Mouse (Mus musculus) cerebellum, adult (tissue): ENCODE measurements around the gene Itgae.
A peak's percentile ranks its signal among the peaks of the same experiment; 100 is the strongest.
"Not testable (repeated sequence)": the region's sequence is repeated elsewhere in the genome, so short reads cannot be mapped to it uniquely, and the experiment has no call there.

ENCODE experiments used
- ATAC-seq: cut with Nextera tagmentation; 2 replicates; pipeline ENCODE4 v1.9.2; 2017; ENCODE audit warnings: mild to moderate bottlenecking, moderate library complexity, mixed read lengths; ENCODE audit not compliant: insufficient number of reproducible peaks, low FRiP score, low TSS enrichment

Itgae gene

DNA sequence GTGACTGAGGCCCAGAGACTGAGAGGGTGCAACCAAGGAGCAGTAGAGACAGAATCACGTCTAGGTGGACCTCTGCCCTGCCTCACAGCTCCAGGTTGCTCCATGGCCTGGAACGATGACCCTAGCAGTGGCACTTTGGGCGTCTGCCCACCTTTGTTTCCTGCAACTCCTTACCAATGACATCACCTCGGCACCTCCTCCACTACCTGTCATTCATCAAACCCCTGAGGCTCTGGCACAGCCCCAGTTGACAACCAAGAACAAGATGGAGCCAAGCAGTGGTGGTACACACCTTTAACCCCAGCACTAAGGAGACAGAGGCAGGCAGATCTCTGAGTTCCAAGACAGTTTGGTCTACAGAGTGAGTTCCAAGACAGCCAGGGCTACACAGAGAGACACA lies 1.7 kb downstream of the Itgae start:
- ATAC-seq: no peak

DNA sequence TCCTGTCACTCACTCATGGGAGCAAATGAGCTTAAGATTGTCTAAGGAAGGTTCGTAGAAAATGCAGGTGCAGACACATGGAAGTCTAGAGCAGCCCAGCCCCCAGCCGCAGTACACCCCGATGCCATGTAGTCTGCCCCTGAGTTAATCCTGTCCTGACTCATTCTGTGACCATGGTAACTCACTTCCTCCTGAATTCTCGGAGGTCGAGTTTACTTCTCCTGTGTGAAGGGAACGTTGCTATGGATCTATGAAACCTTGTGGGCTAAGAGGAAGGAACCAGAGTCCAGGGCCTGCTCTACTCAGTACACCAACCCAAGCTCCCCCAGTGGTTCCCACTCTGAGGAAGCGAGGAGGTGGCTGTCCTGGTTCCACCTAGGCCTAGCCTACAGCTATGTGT lies 2.5 kb downstream of the Itgae start:
- no peak for ATAC-seq

DNA sequence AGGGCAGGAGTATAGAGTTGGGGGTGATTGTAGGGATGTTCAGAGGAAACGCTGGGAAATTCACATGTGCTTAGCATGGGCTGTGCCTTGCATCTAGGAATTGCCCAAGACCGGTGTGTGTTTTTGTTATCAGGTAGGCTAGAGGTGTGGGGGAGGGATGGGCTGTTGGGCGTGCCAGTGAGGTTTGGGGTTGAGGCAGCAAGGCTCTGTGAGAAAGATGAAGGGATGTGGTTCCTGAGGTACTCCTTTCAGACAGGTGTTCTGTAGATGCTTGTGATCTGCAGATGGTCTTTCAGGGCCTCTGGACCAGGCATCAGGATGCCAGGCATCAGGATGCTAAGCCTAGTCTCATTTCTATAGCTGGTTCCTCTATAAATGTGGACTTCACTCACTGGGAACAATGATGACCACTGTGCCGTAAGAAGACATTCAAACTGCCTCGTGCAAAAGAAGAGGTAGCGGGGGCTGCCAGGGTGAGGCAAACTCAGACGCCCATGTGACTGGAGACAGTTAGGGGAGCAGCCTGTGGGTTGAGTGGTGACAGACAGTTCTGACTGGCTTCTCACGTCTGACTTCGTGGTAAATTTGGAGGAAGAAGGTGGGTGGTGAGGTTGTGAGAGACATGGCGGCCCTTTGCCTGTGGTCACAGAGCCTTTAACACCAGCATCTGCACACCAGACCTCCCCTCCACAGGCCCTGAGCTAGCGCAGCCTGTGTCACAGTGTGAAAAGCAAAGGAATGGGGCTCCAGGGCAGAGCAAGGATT lies 4.0 kb downstream of the Itgae start:
- no peak for ATAC-seq

DNA sequence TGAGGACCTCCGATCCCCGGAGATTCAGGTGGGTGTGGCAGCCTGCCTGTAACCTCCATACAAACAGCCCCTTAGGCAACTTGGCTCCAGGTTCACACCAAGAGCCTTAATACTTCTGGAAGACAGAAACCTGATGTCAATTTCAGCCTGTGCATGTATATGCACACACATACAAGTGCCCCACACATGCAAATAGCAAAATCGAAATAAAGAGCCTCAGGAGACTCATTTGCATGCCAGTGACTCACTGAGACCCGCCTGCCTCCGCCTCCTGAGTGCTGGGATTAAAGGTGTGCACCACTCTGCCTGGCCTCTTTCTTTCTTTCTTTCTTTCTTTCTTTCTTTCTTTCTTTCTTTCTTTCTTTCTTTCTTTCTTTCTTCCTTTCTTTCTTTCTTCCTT lies 8.5 kb downstream of the Itgae start:
- ATAC-seq: no peak

DNA sequence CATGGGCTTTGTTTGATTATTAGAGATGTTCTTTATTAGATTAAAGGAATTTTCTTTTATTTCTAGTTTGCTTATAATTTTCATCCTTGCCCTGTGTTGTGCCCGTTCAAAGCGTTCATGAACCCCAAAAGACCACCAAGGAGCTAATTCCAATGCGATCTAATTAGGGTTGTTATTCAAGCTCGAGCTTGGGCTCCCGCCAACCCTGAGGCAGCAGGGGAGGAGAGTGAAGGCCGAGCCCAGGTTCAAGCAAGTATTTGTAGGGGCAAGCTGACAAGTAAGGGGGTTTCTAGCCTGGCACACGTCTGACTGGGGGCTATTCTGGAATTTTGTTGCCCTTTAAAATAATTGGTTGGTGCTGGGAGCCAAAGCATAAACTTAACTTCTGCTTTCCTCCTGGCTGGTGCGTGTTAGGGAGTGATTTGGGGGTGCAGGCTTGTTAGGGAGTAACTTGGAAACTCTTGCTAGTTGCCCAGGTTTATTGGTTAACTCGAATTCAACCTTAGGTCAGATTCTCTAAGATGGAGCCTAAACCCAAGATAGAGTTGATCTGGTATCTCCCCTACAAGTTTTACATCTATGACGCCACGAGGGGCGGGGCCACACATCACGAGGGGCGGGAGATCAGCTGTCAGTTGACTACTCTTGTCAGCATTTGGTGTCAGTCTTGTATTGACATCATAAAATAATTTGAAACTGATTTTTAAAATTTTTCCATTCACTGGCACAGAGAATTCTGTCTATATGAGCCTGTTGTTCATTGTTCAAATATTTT lies 9.8 kb downstream of the Itgae start:
- ATAC-seq: no peak

DNA sequence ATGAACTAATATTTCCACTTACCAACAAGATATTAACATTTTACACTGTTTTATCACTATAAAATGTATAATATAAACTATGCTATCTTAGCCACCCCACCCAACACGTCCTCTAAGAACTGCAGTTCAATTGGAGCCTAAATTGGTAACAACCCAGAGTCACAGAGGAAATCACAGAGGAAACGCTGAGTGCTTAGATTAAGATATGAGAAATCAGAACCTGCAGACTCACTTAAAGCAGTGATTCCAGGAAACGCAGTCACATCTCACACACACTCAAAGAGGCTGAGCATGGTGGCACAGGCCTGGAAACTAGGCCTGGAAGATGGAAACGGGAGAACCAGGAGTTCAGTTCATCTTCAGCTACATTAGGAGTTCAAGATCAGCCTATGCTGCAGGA lies 10.9 kb downstream of the Itgae start:
- no peak for ATAC-seq

DNA sequence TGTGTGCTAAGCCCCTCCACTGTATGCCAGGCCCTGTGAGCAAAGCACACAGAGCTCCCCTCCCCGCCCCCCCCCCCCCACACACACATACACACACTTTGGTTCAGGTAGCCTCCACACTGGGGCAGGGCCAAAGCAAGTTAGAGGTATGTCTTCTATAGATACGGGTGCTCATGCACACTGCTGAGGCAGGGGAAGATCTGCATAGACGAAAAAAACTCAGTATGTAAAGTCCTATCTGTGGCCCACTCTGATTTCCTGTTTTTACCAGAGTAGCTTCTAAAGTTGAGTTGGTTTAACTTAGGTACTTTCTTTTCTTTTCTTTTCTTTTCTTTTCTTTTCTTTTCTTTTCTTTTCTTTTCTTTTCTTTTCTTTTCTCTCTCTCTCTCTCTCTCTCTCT lies 14.9 kb downstream of the Itgae start:
- ATAC-seq: no peak

DNA sequence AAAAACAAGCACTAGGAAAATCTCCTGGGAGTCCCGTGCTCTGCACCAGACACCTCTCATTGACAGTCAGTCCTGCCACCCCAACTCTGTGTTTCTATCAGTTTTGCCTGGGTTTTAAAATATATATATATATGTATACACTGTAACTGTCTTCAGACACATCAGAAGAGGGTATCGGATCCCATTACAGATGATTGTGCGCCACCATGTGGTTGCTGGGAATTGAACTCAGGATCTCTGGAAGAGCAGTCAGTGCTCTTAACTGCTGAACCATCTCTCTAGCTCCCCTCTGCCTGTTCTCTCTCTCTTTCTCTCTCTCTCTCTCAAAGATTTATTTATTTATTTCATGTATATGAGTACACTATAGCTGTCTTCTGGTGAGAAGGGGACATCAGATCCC lies 17.0 kb downstream of the Itgae start:
- ATAC-seq: not testable (repeated sequence)

DNA sequence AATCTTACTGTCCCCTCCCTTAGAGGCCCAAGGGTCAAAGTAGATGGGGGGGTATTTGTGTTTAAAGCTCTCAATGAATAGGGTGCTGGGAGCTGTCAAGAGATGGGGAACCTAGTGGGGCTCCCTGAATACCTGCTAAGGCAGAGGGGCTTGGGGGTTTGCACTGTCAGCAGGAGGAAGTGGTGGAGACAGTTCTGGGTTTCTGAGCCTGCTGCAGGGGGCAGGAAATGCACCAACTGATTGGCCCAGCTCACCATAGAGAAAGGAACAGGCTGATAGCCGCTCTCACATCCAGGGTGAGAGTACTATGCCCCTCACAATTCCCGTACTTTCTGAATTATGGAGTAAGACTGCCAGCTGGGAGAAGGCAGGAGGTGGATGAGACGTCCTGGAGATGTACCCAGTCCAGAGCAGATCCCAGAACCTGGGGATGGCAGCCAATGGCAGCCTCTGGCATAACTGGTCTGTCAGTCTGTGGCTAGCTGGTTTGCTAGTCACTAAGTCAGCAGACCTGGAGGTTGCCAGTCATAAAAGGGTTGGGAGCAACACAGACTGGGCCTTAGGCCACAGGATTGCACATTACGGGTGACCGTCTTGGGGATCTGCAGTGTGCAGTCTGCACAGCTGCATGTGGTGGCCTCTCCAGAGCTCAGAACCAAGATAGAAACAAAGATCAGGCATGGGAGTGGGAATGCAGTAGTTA lies 18.0 kb downstream of the Itgae start:
- ATAC-seq: no peak

DNA sequence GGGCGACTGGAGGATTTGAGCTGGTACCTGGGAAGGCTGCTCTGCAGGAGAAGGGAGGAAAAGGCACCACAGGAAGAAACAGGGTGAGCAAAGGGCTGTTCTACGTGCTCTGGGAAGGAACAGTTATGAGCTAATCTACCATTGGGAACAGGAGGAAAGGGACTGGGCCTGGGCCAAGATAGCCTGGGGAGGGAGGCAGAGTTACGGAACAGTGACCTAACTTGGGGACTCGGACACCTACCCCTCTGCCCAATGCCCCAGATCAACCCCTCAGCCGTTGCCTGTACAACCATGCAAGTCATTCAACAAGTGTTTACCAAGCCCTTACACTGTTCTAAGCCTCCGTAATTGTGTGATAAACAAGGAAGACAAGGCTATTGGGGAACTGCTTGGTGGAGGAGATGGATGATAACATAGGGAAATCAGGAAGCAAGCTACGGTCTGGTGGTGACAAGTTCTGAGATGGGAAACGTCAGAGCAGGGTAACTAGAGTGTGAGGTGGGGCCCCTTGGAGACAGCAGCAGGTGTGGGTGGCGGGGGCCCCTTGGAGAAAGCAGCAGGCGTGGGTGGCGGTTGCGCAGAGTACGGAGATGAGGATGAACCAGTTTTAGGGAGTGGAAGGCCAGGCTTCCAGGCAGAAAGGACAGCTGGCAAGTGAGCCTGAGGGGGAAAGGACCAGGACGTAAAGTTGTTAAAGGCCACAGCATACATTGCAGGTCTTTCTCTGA lies 18.7 kb downstream of the Itgae start:
- ATAC-seq: no peak

DNA sequence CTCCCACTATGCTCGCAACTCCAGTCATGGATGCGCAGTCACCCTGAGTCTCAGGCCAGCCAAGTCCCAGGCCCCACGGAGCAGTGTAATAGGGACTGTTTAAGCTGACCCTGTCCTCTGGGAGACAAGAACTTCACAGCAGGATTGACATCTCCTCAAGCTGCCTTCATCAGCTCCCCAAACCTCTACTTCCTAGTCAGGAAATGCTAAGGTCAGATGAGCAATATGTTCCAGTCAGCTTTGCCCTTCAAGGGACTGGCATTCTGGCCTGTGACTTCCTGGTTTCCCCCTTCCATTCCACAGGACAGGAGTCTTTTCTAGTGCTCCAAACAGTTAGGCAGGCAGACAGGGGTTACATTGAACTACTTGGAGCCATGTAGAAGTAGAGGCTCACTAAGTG lies 19.6 kb downstream of the Itgae start:
- ATAC-seq: no peak

DNA sequence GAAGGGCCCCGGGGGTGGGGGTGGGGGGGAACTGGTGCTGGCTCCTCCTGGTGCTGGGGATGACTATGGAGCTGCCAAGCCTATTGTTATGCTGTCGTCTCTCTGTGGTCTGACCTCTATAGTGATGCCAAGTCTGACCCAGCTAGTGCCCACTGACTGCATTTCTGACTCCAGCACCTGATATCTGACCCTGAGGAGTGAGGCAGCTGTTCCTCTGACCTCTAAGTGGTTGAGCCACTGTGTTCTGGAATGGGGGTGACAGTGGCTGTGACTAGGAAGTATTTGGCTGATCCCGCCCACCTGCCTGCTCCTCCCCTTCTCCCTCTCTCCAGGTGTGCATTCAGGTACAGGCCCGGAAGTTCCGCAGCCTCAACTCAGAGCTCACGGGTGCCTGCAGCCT lies 21.0 kb downstream of the Itgae start:
- ATAC-seq: no peak

DNA sequence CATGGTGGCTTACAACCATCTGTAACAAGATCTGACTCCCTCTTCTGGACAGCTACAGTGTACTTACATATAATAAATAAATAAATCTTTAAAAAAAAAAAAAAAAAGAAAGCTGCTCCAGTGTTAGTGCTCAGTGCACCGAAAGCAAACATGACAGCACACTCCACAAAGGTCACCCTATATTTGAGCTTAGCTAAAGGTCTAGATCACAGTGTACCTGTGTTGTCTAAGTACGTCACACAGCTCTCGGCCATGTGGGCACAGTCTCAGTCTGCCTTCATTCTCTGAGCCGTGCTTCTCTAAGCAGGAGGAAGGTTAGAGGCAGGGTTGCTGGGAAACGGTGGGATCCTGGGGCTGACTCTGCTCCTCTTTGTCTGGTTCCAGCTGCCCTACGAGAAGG lies 36.1 kb downstream of the Itgae start:
- no peak for ATAC-seq

DNA sequence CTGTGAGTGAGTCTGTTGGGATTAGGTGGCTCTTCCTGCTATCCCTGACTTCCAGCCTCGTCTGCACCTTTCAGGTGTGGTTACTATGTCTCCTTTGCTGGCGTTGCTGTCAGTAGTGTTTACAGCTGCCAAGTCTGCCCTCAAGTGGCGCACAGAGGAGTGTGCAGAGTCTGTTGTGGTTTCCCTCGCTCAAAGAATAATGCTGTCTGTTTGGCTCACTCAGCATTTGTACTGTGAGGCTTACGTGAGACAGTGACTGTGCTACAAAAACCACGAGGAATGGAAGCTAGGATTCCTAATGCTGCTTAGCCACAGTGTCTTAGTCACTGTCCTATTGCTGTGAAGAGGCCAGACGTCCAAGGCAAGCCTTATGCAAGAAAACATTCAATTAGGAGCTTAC lies 40.6 kb downstream of the Itgae start:
- ATAC-seq: no peak

DNA sequence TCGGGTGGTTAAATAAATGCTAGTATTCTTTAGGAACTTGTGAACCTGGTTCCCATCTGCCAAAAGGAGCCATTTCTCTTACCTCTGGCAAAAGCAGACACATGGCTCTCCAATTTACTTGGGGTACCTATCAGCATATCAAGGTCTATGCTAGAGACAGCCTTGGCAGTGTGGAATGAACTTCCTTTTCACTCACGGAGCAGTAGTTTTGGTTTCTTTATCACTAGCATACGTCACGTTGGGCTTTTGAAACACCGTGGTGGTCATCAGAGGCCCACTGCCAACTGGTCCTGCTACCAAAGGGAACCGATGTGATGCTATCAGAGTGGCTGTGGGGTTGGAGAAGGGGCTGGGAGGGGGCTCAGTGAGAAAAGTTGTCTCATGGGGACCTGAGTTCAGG lies 42.6 kb downstream of the Itgae start:
- no peak for ATAC-seq

DNA sequence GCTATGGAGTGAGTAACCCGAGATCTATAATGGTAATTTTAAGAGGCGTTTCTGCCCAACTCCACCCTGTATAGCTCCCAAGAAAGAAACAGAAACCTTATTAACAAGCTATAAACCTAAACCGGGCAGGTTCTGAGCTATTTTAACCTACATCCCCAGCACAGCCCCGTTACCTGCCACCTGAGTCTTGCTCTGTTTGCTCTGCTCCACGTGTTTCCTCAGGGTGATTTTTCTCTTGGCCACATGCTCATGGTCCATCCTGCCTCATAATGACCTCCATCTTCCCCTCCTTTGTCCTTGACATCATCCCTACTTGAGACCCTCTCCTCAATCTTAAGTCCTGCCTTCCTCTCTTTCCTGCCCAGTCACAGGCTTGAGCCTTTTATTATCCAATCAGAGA lies 43.8 kb downstream of the Itgae start:
- ATAC-seq: no peak

DNA sequence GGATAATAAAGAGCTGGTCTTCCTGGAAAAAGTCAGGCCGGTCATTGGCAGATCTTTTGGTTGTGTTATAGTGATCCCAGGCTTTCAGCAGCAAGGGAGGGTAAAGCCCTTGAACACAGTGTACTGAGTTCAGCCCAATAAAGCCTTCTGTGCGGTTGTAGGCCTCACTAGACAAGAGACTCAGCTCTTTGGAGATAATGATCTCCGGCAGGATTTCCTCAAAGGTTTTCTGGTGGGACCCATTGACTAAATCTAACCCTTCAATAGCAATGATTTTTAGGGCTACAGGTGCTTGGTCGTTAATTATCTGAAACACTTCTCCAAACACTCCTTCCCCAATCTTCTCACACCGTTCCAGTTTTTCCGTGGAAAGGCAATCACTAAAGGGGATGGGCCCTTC lies 46.2 kb downstream of the Itgae start:
- ATAC-seq: no peak

DNA sequence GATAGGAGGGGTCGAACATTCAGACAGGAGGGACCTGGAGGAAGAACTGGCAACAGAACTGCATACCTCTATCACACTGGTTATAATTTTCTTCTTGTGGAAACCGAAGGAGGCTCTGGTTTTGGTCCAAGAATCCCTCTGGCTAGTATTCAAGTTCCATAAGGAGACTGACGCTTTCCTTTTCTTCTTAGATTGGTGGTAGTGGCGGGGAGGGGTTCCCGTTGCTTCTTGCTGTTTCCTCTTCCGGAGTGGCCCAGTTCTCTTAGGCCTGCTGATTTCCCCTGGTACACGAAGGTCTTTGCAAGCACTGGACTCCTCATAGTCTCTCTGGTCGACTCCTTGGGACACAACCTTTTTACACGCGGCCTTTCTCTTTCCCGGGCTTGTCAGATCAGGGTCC lies 46.7 kb downstream of the Itgae start:
- ATAC-seq: no peak

DNA sequence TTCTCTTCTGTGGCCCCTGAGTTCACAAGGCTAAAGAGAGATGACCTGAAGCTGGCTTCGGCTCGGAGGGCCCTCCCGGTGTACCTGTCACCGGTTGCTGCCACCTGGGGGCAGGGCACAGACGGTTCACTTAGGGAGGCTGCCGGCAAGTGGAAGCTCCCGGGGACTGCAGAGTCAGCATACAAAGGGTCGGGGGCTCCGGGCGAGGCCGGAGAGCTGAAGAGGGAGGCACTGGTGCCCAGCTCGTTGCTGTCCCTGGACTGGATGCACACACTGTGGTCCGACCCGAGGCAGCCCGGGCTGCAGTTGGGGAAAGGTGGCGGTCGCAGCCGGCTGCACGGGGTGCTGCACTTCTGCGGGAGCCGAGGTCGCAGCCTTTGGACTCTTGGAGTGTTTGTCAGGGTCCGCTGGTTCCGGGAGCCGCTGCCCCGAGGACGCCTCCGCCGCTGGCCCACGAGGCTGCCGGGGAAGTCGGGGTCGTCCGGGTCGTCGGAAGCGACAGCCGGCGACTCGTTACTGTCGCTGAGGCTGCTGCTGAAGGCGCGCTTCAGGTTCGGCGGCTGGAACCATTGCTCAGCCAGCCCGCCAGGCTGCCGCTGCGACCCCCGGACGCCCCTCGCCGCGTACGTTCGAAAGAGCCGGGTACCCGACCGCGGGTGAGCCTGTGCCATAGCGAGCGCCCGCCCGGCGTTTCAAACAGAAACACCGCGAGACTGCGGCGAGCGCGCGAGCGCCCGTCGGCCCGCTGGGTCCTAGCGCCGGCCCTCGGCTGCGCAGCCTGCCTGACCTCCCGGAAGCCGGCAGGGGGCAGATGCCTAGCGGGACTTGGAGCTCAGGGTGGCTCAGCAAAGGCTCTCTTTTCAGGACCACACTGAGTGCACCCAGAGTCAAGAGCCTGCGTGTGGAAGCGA lies 47.5 kb downstream of the Itgae start, which contains the start of gene Haspin:
TSS of gene Haspin (minus strand) at position 704 of the 911 bp plus-strand sequence.
- ATAC-seq: peak; percentile 93

DNA sequence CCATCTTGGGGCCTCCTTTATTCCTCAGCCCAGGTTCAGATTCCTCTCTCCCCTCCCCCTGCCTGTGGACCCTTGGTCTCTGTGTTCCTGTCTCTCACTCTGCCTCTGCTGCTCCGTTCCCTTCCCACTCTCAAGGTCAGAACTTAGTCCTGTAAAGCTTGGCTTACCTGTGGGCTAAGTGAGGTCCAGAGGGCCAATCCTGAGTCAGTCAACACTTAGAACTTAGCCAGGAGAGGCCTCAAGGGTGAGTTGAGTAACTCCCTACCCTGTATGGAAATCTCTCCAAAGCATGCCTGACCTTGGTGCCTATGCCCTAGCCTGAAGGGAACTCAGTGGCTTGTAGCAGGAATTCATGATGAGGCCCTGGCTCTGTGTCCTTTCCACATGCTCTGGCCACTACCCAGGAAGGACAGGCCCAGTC lies 53.9 kb downstream of the Itgae start:
- ATAC-seq: no peak
